Mouse (Mus musculus) C2C12 (cell line): Measurements from ENCODE around the gene Mymk.

ENCODE experiments used
- CEBPB ChIP-seq: IDR thresholded peaks from one replicate; pipeline ENCODE4 v1.6.1; 2011; ENCODE audit warnings: low read depth, mild to moderate bottlenecking, control low read depth, moderate library complexity
- CTCF ChIP-seq: IDR thresholded peaks from one replicate; pipeline ENCODE4 v1.5.1; 2011; ENCODE audit not compliant: control insufficient read depth, insufficient read depth, insufficient read length
- MAX ChIP-seq: IDR thresholded peaks from one replicate; pipeline ENCODE4 v1.6.1; 2011; ENCODE audit warnings: mild to moderate bottlenecking, control low read depth
- MYOG ChIP-seq: IDR thresholded peaks from one replicate; pipeline ENCODE4 v1.6.1; 2011; ENCODE audit not compliant: control insufficient read depth, insufficient read length; ENCODE audit errors: extremely low read depth
- USF1 ChIP-seq: IDR thresholded peaks from one replicate; pipeline ENCODE4 v1.6.1; 2011; ENCODE audit warnings: low read depth, mild to moderate bottlenecking, control low read depth, moderate library complexity

DNA sequence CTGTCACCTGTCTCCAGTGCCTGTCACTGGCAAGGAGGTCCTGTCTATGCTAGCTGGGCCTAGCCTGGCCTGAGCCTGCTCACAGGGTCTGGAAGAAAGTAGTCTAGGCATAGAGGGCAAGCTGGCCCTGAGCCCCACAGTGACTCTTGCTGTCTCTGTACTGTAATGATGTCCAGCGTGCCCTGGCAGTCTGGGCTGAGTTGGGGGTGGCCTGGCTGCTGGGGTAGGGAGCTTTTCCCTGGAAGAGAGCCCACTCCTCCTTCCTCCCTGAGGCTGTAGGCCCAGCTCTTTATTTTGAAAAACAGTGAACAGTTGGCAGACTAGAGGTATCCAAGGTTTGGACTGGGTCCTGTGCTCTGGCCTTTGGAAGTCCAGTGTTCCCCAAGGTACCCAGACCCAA, 50.9 kb downstream of the Mymk start:
- TF ChIP-seq CTCF (no peak), USF1 (no peak), MAX (no peak), CEBPB (no peak), MYOG (no peak)
